Mouse (Mus musculus): ENCODE results near the gene Vamp8.

DNA sequence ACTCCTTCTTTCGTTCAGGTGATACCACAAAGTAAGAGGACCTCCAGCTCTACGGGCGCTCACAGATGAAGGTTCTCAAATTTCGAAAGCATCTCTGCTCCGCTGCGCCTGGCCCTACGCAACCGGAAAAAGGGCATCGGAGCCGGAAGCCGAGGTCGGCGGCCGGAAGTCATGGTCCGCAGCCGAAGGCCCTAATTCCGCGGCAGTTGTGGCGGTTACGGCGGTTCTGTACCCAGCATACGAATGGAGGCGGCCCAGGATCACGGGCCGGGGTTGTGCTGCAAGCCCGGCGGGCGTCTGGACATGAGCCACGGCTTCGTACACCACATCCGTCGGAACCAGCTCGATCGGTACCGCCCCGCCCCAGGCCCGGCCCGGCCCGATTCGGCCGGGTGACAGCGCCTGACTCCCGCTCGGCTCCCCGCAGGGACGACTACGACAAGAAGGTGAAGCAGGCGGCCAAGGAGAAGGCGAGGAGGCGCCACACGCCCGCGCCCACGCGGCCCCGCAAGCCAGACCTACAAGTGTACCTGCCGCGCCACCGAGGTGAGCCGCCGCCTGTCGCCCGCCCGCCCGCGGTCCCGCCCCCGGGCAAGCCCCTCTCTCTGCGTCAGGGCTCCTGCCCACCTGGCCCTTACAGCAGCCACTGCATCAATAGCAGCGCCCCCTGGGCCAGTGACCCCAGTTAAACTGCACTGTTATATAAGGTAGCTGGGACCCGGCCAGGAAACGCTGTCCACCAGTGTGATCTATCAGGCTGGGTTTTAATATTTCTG, 43.1 kb downstream of the Vamp8 start, which contains the start of gene 0610030E20Rik:
- TF ChIP-seq CTCF (IDR thresholded peaks at IDR 0.05; ENCODE audit: insufficient read depth, low read length) (no peak), POLR2A (IDR thresholded peaks at IDR 0.05; ENCODE audit: borderline replicate concordance, extremely low read depth, low read depth, low read length) (peak; percentile 71; the same call in 1 of the 2 replicates)

All from lung, adult 2 months (tissue).